Mouse (Mus musculus) thymus, postnatal 14 days (tissue): ENCODE results near the gene Gemin7.
A peak's percentile ranks its signal among the peaks of the same experiment; 100 is the strongest.

Experiments
- DNase-seq: peaks from one replicate; pipeline ENCODE4 v3.0.0; 2021

The Gemin7 gene

DNA sequence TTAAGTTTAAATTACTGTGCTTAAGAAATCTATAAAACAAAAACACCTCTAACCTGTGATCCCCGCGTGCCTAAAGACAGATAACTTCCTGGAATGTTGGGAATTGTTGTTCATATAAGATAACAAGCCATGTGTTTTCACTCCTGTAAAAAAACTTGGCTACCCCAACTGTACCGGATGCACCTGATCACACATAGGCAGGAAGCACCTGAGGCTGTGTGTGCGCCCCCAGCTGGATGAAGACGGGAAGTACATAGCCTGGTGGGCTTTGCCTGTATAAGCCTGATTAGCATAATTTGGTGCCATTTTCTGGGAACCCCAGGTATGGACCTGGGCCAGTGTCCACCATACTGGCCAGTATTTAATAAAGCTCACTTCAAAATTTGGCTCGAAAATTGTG, 33.8 kb downstream of the Gemin7 start:
- peak; percentile 77 for DNase-seq

DNA sequence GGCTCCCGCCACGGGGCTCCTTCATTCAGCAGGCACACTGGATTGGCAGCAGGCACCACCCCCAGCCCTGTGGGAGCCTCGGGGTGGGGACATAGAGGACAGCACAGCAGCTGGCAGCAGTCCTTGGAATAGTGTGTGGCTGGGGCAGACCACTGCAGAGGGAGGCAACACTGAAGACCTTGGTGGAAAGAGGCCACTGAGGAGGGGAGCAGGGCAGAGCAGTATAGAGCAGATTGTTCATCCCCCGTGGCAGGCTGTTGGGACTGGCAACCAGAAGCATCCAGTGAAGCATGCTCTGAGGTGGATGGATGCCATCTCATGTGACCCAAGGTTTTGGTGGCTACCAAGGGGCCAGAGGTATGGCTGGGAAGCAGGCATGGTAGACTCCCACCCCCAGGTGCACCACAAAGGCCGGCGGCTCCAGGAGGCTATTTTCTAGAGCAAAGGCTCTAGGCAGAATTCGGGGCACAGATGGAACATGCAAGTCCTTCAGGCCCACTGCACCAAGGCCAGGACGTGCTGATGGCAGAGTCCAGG, 35.2 kb downstream of the Gemin7 start:
- no peak for DNase-seq

DNA sequence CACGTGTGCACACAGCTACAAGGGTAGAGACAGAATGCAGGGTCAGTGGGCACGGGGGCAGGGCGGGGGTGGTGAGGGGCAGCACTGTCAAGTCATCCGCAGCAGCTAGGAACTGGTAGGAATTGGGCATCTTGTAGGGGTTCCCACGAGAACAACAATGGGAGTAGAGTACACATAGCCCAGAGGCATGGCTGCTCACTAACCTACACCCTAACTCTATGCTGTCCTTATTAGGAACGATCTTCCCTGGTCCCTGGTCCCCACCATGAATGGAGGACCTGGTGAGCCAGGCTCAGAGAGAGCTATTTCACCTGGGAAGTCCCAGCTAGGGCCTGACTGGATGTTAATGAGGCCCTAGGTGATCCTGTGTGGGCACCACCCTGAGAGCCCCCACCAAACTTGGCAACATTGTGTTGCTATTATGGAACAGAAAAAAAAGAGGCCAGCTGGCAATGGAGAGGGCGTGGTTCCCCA, 35.7 kb downstream of the Gemin7 start:
- DNase-seq = no peak

DNA sequence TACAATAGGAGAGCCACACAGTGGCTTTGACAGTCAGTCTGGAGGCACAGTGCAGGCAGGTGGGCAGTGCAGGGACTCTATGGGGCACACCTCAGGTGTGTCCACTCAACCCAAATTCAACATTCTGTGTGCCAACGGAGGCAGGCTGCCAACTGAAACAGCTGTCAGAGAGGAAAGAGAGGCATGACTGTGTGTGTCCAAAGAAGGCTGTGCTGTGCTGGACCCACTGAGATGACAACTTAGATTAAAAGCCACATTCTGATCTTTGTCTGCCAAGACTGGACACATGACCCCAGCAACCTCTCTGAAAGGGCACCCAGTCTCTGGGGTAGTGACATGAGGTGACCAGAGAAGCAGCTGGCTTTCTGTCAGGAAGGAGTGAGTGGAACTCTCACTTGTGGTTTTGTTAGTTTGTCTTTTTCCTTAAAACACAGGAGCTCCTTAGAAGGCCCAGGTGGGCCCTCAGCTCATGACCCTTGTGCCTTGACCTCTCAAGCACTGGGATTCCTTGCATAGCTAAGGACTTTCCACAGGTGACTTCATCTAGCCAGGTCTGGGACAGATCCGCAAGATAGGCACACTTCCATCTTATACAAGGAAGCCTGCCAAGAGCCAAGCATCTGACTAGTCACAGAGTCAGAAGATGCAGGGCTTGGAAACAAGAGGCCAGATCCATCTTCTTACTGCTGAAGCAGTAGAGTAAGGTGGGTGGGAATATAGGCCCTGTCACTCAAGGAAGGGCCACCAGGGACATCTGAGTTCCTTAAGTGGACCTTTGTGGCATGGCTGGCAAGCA, 36.4 kb downstream of the Gemin7 start:
- no peak for DNase-seq

DNA sequence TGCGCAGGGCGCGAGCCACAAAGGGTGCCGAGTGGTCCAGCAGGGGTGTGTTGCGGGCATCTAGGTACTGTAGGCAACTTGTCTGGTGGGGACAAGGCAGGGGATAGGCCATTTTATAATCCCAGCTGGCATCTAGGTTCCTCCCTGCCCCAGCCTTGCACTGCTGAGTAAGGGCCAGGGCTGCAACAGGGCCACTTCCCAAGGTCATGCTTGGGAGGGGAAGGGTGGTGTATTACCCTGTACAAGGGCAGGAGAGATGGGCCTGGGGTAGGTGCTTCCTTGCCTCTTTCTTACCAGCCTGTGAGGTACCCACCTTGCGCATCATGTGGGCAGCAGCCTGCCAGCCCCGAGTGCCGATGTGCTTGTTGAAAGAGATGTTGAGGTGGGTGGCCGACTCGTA, 42.7 kb downstream of the Gemin7 start:
- no peak for DNase-seq

DNA sequence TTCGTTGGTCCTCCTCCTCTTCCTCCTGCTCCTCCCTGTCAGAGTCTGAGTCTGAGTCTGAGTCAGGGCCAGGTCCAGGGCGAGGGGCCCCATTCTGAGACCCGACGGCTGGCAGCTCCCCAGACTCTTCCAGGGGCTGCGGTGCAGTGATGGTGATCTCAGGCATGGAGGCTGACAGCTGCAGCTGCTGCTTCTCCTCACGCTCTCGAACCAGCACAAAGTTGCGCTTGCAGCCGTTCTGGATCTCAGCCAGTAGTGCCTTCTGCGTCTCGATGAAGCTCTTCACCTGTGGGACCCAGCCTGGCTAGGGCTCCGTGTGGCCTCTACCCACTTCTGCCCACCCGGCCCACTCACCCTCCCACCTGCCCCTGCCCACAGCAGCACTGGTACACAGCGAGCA, 45.2 kb downstream of the Gemin7 start:
- no peak for DNase-seq

DNA sequence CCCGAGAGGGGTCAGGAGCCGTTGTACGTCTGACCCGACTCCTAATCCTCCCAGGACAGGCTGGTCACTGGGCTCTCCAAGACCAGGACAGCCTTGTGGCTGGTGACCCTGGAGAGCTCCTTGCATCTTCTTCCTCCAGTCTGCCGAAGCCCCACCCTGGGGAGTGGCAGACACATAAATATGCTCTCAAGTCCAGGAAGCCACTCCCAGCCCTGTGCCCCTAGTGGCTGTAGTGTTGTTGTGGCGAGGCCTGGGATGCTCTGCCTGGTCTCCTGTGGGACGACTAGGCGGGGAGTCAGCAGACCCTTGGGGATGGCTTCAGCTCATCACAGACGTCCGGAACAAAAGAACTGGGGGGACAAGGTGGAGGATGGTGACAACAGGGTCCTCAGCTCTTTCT, 46.3 kb downstream of the Gemin7 start:
- no peak for DNase-seq

DNA sequence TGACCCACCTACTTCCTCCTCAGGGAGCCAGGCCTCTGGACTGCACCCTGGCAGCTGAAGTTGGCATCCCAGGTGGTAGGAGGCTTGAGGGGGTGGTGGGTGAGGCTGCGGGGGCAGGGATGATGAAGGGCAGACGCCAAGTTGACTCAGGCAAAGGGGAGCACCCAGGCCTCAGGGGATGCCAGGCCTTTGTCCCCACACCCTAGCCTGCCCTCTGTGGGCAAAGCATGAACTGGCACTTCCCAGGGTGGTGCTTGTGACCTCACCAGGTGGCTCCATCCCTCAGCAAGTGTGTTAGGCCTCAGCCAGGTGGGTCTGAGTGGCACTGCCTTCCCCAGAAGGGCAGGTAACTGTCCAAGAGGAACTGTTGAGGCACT, 52.3 kb downstream of the Gemin7 start:
- no peak for DNase-seq

DNA sequence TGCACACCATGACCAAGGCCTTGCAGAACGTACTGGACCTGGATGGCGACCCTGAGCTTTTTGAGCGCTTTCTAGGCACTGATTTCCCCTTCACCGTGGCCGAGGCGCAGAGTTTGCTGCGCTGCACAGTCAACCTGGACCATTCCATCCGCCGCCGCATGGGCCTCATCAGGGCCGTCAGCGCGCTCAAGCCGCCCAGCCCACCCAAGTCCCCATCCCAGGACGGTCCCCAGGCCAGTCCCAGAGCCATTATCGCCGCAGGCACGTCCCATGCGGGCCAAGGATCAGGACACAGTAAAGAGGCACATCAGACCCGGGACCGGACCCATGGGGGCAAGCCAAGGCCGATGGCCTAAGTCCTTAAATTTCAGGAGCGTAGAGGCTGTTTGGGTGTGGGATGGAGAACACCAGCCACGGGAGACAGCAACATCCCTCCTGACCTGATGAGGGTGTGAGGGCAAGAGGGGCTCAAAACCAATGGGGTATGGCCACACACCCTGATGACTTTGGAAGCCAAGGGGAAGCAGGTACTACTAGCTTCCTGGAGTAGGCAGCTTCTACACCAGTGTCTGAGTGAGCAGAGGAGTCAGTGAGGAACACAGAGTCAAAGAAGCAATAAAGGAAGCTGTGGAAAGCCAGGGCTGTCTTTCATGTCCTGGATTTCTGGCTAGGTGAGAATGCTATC, 52.8 kb downstream of the Gemin7 start:
- no peak for DNase-seq

DNA sequence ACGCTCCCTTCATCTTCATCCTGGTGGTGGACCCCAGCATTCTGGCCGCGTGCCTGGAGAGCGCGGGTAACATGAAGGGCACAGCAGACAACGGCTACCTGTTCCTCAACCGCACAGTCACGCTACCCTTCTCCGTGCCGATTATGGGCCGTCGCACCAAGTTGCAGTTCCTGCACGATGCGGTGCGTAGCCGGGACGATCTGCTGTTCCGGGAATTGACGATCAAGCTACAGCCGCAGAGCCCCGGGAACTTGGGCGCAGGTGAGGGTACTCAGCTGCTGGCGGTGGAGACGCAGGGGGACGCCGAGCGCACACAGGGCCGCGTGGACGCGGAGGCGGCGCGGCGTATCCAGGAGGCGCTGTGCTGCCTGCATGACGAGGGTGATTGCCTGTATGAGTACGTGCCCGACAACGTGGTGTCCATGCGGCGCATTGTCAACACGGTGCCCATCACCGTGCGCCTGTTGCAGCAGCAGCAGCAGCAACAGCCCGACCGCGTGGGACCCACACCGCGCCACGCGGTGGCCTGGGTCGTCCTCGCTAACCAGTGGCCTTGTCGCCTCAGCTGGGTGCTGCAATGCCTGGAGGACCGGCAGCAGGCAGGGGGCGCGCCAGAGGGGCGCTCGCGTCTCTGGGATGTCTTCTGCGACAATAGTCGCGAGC, 53.5 kb downstream of the Gemin7 start:
- peak; percentile 75 for DNase-seq

DNA sequence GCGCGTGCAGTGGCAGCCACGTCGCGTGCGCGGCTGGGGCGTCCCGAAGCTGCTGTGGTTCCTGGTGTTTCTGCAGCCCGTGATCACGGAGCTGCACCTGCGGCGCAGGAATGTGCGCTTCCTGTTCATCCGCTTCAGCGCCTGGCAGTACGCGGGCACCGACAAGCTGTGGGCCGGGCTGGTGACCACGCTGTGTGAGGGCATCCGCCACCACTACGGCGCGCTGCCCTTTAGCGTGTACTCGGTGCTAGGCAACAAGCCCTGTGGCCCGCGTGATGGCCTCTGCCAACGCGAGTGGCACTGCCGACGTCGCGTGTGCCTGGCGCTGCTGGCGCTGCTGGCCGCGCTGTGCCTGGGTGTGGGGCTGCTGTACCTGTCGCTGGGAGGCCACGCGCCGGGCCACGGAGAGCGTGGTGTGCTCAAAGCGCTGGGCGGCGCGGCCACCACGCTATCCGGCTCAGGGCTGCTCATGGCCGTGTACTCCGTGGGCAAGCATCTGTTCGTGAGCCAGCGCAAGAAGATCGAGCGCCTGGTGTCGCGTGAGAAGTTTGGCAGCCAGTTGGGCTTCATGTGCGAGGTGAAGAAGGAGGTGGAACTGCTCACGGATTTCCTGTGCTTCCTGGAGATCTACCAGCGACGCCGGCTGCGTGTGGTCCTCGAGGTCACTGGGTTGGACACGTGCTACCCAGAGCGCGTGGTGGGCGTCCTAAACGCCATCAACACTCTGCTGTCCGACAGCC, 54.2 kb downstream of the Gemin7 start:
- no peak for DNase-seq

DNA sequence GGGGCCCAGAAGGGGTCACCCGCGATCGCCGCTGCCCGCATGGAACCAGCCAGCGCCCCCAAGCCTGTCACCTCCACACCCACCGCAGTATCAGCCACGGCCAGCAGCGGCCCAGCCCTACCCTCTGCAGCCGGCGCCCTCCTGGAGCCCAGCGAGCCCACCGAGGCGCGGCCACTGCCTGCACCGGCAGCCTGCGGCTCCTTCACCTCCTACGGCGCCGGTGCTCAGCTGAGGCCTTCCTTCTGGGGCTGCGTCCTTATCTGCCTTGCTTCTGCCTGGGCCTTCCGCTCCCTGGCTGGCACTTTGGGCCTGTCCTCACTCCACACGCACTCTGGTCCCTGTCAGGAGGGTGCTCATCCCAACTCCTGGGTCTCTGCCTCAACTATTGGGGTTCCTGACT, 57.4 kb downstream of the Gemin7 start:
- no peak for DNase-seq

DNA sequence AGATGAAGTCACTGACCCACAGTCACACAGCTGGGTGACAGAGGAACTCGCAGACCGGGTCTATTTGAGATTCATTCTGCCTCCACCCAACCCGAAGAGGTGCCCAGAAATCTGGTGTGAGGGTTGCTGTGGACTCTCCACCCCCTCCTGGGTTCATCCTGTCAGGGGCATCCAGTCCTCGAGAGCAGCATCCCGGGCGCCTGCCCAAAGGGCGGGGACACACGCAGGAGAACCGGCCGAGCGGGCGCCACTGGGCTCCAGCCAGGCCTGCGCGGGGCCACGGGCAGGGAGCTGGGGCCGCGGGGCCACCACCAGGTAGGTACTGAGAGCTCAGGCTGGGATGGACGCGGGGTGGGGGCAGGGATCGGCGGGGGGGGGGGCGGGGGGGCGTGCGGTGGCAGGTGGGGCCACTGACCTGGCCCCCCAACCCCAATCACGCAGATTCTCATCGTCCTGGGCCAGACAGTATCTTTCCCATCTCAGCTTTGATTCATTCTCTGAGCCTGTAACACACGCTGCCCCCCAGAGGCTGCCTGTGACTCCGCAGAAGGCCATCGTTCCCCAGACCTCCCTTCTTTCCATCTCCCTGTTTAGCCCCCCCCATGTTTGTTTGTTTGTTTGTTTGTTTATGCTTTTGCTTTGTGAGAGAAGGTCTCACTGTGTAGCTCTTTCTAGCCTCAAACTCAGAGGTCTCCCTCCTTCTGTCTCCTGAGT, 59.6 kb downstream of the Gemin7 start, which contains the start of gene Nkpd1:
Gene Nkpd1 (plus strand): TSS at position 187 of the 714 bp plus-strand sequence.
- no peak for DNase-seq
